ENCODE assay signal across 9 mouse cellular contexts in the genomic region with DNA sequence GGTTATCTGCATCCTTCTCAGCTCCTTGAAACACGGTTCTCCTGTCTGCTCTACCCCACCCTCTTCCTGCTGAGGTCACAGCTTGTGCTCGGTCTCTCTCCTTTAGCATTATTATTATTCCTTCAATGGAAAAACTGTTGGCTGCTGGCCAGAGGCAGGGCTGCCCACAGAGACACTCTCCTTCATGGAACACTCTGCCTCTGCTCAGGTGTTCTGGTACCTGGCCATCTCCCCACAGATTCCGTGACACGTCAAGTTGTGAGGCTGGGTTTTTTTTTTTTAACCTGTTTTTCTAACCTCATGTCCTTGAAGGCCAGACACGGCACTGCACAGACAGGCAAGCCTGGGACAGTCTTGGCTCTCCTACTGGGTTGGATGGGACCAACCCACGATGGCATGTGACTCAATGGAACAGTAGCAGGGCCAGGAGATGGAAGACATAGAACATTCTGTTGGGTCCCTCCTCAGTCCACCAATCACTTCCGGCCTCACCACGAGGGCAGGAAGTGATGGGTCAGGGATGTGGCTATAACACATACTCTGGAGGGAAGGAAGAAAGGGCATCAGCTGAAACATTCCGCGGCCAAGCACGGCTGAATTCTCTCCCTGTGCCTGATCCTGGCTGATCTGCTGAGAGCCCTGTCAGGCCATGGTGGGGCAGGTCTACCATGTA. TPM values are rescaled to one million over a fixed set of nuclear protein-coding genes. Genes with fewer than 3 reads are reported as not detected.
DNase-seq lines count a peak whose midpoint lies in the region; ATAC-seq lines count a peak whose summit lies in the region.
"Had no signal": no experiment of that assay in that cellular context is flagged by ENCODE, and none has a peak within 500 bp of the region (broad histone marks: within the 10 kb centered on the region; RNA-seq: fewer than 3 reads in every experiment).

No protein-coding gene starts in this region.

- peak overlapping the region; percentile 33; the same call in 1 of the 2 replicates for H3K9ac ChIP-seq in kidney, embryonic 16.5 days (replicated peaks; ENCODE audit: low read length)
- peak overlapping the region; percentile 39; the same call in 1 of the 2 replicates for H3K9ac ChIP-seq in midbrain, embryonic 13.5 days (replicated peaks)
- H3K9ac ChIP-seq: liver, embryonic 14.5 days had no signal

- H3K27me3 ChIP-seq in kidney, embryonic 16.5 days (ENCODE audit: insufficient read depth, low read length), result no peaks in the 10 kb centered on the region
- peaks cover 3% of the 10 kb centered on the region for H3K27me3 ChIP-seq in midbrain, embryonic 13.5 days

- no peak overlapping the region for H3K4me3 ChIP-seq in kidney, embryonic 16.5 days (ENCODE audit: low read length)
- H3K4me3 ChIP-seq in midbrain, embryonic 13.5 days (replicated peaks), result no peak overlapping the region

- peaks cover 13% of the 10 kb centered on the region; the same call in 1 of the 2 replicates for H3K36me3 ChIP-seq in kidney, embryonic 16.5 days (ENCODE audit: insufficient read depth, low read length)
- no peaks in the 10 kb centered on the region for H3K36me3 ChIP-seq in midbrain, embryonic 13.5 days

- peak overlapping the region; percentile 45 for H3K27ac ChIP-seq in kidney, embryonic 16.5 days (ENCODE audit: low read length)
- H3K27ac ChIP-seq in midbrain, embryonic 13.5 days, result peak overlapping the region; percentile 45
- H3K27ac ChIP-seq: liver, embryonic 14.5 days had no signal

- peaks cover 91% of the 10 kb centered on the region for H3K4me1 ChIP-seq in kidney, embryonic 16.5 days (ENCODE audit: insufficient read depth, low read length)
- H3K4me1 ChIP-seq in midbrain, embryonic 13.5 days (replicated peaks), result peaks cover 99% of the 10 kb centered on the region

- intact Hi-C loops in heart, postnatal 25 days (cut with DNase I), result no loop called here

- DNase-seq in heart, adult 11 months, result peak; percentile 98
- no peak for DNase-seq in heart, postnatal 25 days (ENCODE audit: low spot score)
- no peak for DNase-seq in right cerebral cortex, postnatal 14 days
- no peak for DNase-seq in urinary bladder, postnatal 25 days (ENCODE audit: low spot score)

- 0 out of 2 replicates have a peak overlapping the region, but pooled peaks have one; percentile 16 for H3K4me2 ChIP-seq in kidney, embryonic 16.5 days (replicated peaks; ENCODE audit: low read depth, low read length)
- peak overlapping the region; percentile 76 for H3K4me2 ChIP-seq in midbrain, embryonic 13.5 days (replicated peaks)

- ATAC-seq in granulocyte monocyte progenitor cell, adult 5-6 weeks (replicated peaks; ENCODE audit: poor library complexity, severe bottlenecking), result peak; percentile 18; the same call in 1 of the 2 replicates
- no peak for ATAC-seq in kidney, embryonic 16.5 days (ENCODE audit: low FRiP score, low TSS enrichment)
- ATAC-seq in midbrain, embryonic 13.5 days, result no peak
- ATAC-seq in megakaryocyte progenitor cell, adult 5-6 weeks (replicated peaks; ENCODE audit: poor library complexity), result no peak

- no peaks in the 10 kb centered on the region for H3K9me3 ChIP-seq in kidney, embryonic 16.5 days (ENCODE audit: low read length)
- H3K9me3 ChIP-seq in midbrain, embryonic 13.5 days, result no peaks in the 10 kb centered on the region

- 53% methylated on average over 11 of the region's 11 CpGs for whole genome bisulfite sequencing in kidney, embryonic 16.5 days
- 77% methylated on average over 11 of the region's 11 CpGs for WGBS in midbrain, embryonic 13.5 days

RNA-seq across cellular contexts. Expression of gene Notch1, which starts 18.5 kb away (rescaled TPM):
- total RNA-seq in heart, postnatal 25 days (2021), result 10 to 100 TPM; 27.5 to 32.3 TPM
- 19.2 and 22.6 TPM in 2 replicates for total RNA-seq in granulocyte monocyte progenitor cell, adult 5-6 weeks (2014; fragmentation: Nextera tagmentation)
- 8.1 and 8.5 TPM in 2 replicates for total RNA-seq in granulocyte monocyte progenitor cell, adult 5-6 weeks (2017)
- polyA plus RNA-seq in kidney, embryonic 16.5 days (2015; fragmentation: Nextera tagmentation; extraction: Ambion mirVana), result 23.7 and 27.0 TPM in 2 replicates
- 21.4 and 27.9 TPM in 2 replicates for polyA plus RNA-seq in midbrain, embryonic 13.5 days (2015; fragmentation: Nextera tagmentation; extraction: Ambion mirVana)
- total RNA-seq in megakaryocyte progenitor cell, adult 5-6 weeks (2015), result 15.5 and 19.0 TPM in 2 replicates
- 8.8 and 9.3 TPM in 2 replicates for total RNA-seq in megakaryocyte progenitor cell, adult 5-6 weeks (2017)

RNA-seq across cellular contexts. Expression of gene Sec16a, which starts 53.0 kb away (rescaled TPM):
- total RNA-seq in heart, postnatal 25 days (2021), result 10 to 100 TPM; 34.9 to 38.8 TPM
- 42.3 and 47.0 TPM in 2 replicates for total RNA-seq in granulocyte monocyte progenitor cell, adult 5-6 weeks (2014; fragmentation: Nextera tagmentation)
- 29.8 and 32.5 TPM in 2 replicates for total RNA-seq in granulocyte monocyte progenitor cell, adult 5-6 weeks (2017)
- polyA plus RNA-seq in kidney, embryonic 16.5 days (2015; fragmentation: Nextera tagmentation; extraction: Ambion mirVana), result 27.6 and 28.6 TPM in 2 replicates
- polyA plus RNA-seq in midbrain, embryonic 13.5 days (2015; fragmentation: Nextera tagmentation; extraction: Ambion mirVana), result 21.3 and 22.8 TPM in 2 replicates
- 33.9 and 48.3 TPM in 2 replicates for total RNA-seq in megakaryocyte progenitor cell, adult 5-6 weeks (2015)
- total RNA-seq in megakaryocyte progenitor cell, adult 5-6 weeks (2017), result 23.9 and 29.7 TPM in 2 replicates
